Mouse (Mus musculus): ENCODE results near the gene Map3k5.

DNA sequence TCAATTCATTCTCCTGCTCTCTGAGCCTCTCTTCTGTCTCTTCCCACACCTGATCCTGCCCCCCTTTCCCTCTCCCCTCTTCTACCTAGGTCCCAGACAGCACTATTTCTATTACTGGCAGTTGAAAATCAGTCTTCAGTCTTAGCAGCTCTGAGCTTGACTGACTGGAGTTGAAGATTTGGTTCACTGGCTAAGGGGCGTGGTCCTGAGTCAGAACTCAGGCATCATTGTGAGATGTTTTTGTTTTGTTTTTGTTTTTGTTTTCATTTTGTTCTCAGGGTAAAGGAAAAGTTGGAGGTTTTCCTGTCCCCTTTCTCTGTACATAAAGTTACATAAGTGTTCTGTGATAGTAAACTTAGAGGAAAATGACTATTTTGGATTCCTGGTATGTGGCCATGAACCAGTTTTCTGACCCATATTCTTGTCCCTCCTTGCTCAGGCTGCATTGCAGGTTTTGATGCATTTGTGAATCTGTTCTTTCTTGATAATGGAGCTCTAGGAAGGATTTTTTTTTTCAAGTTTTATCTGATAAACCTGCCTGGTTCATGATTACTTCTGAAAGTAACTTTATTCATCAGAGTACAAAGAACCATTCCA lies 131.9 kb downstream of the Map3k5 start:
- TF ChIP-seq CTCF (IDR thresholded peaks at IDR 0.05; ENCODE audit: borderline replicate concordance, insufficient read depth, low read depth, low read length) (no peak), POLR2A (IDR thresholded peaks at IDR 0.05; ENCODE audit: borderline replicate concordance, insufficient read depth, low read length) (no peak)

All from cerebellum, adult 2 months (tissue).